Mouse (Mus musculus): ENCODE measurements around the gene Ascc1. TPM values are rescaled to one million over a fixed set of nuclear protein-coding genes. Genes with fewer than 3 reads are reported as not detected.

Gene Ascc1
- 7.3 and 7.9 TPM in 2 replicates for total RNA-seq (2023)

GRCm38 (mm10) chr10:60002673-60003212, at the start of gene Ascc1, which contains the start of gene Anapc16:
Gene Ascc1 (plus strand): TSS chr10:60002805.
Gene Anapc16 (minus strand): TSS chr10:60003135.

GRCm38 (mm10) chr10:60106146-60106530, 103.5 kb downstream of the Ascc1 start, which contains the start of gene Spock2:
Gene Spock2 (plus strand): TSS chr10:60106219.

Other genes starting within 250 kb of the Ascc1 start
- 33.5 and 33.7 TPM in 2 replicates for gene Dnajb12, start 123.2 kb upstream of the Ascc1 start, total RNA-seq (2023)
- 20.8 and 24.2 TPM in 2 replicates for gene Ddit4, start 51.0 kb upstream of the Ascc1 start, total RNA-seq (2023)
- gene Anapc16, start 330 bp downstream of the Ascc1 start, total RNA-seq (2023) = 20.8 and 28.4 TPM in 2 replicates
- 0.23 and 0.35 TPM in 2 replicates for gene Spock2, start 103.4 kb downstream of the Ascc1 start, total RNA-seq (2023)
- gene Chst3, start 216.5 kb downstream of the Ascc1 start, total RNA-seq (2023) = 0.25 and 2.0 TPM in 2 replicates